Mouse (Mus musculus): ENCODE results near the gene Gsg1l.

DNA sequence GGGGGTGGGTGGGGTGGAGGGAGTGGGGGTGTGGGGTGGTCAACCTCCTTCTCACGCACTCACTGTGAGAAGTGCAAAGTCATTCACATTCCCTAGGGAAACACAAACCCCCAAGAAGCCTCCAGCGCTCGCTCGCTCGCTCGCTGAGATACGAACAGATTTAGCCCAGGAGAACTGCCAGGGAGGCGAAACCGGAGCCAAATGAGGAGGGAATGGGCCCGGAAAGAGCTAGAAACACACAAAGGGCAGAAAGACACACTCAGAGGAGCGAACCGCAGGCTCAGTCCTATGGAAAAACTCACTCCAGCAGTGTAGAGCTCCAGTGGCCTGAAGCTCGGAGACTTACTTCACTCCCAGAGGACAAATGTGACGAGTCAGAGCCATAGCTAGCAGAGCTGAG lies 15.4 kb downstream of the Gsg1l start:
- TF ChIP-seq EP300 (IDR thresholded peaks at IDR 0.05; ENCODE audit: insufficient read depth, low read depth, low read length) = no peak
- no peak for TF ChIP-seq CTCF (IDR thresholded peaks at IDR 0.05; ENCODE audit: low read depth, low read length)
- no peak for TF ChIP-seq POLR2A (IDR thresholded peaks at IDR 0.05; ENCODE audit: insufficient read depth, low read length)

Data from ES-Bruce4 (cell line).